Mouse (Mus musculus) CD8-positive naive resting alpha-beta T cell, adult 2 months (primary cell): ENCODE measurements around the gene E130309D02Rik.

Experiments used
- DNase-seq, 2 experiments: peaks; one replicate each; pipeline ENCODE4 v3.0.0; 2022; ENCODE audit warnings: low read depth in 2 of 2, low spot score in 2 of 2

The E130309D02Rik gene

DNA sequence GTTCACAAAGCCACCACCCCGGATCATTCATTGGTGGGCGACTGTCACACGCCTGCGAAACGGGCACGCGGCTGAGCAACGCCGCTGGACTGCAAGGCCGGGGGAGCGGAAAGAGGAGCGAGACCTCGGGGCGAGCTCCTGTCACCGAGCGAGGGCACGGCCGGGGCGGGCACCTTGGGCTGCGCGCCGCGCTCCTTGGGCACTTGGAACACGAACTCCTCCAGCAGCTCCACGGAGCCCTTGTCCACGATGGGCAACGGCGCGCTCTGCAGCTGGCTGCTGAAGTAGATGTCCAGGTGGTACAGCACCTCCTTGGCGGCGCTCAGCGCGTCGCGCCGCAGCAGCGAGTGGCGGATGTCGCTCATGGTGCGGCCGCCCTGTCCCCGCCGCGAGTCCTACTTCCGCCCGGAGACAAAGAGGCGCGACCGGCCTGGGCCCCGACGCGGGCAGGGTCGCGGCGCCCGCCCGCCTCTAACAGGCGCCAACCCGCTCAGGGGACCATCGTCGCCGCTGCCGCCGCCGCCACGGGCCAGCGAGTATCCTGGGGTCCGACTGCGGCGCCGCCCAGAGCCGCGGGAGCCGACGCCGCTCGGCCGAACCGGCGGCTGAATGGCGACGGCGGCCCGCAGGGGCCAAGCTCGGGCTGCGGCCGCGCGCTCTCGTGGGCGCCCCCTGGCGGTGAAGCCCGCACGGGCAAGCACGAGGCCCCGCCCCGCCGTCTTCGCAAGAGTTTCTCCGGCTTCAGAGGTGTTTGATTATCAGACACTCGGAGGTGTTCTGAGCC, at the start of gene E130309D02Rik:
Gene E130309D02Rik (minus strand): TSS at position 631 of the 784 bp plus-strand sequence.
- peak; percentile 92 to 93 for DNase-seq

GRCm38 (mm10) chr5:143363678-143364615, 48.8 kb upstream of the E130309D02Rik start:
- no peak for DNase-seq

DNA sequence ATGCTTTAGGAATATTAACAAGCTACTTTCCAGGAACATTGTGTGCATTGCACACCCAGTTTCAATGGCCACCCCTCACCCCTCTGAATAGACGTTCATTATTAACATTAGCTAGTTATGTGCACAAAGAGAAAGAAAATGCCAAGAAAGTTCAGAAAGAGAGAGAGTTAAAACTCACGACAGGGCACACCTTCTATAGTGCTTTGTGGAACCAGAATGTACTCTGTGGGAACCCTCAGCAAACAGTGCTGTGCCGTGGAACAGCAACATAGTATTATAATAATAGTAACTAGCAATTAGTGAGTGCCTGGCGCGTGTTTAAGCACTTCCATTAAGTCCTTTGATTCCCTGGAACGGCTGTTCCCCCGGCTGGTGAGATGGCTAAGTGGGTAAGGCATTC, 46.3 kb upstream of the E130309D02Rik start:
- DNase-seq, result no peak

- no peak for DNase-seq
These were observed 44.8 kb upstream of the E130309D02Rik start for GRCm38 (mm10) chr5:143360000-143360399.

DNA sequence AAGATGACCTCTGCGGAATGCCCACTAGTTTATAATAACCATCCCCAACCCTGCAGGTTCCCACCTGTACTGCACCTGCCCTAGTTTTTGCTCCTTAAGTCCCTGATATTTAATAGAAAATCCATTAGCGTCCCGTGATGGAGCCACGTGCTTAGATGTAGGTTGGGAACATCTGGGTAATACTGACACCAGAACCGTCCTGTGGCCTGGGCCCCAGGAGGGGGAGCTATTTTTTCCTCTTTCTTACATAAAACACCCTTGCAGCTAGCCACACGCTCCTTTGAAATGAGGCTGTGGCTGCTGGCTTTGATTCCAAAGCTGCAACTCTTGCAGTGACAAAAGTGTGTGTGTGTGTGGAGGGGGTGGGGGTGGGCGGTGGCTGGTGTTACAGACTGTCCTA, 44.1 kb upstream of the E130309D02Rik start:
- DNase-seq, result no peak

DNA sequence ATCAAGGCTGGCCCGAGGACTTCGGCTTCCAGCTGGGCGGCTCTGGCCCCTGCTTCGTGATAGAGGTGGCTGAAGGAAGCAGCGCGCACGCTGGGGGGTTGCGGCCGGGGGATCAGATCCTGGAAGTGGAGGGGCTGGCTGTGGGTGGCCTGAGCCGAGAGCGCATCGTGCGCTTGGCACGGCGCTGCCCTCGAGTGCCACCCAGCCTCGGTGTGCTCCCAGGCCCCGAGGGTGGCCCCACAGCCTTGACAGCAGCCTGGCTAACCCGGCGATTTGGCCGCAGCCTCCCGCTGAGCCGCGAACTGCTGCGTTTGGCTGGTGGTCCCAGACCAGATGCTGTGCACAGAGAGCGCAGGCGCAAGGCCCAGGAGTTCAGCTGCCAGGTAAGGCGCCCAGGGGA, 42.4 kb upstream of the E130309D02Rik start:
- DNase-seq, result no peak

- no peak for DNase-seq
These were observed 41.7 kb upstream of the E130309D02Rik start, which contains the start of gene Grid2ip for GRCm38 (mm10) chr5:143356686-143357388. Grid2ip (plus strand) TSS chr5:143357338.

GRCm38 (mm10) chr5:143356017-143356416, 40.9 kb upstream of the E130309D02Rik start:
- DNase-seq, result no peak

GRCm38 (mm10) chr5:143346367-143346766, 31.2 kb upstream of the E130309D02Rik start:
- no peak for DNase-seq

- no peak for DNase-seq
These were observed 24.4 kb upstream of the E130309D02Rik start for GRCm38 (mm10) chr5:143339603-143340002.

- no peak for DNase-seq
These were observed 21.4 kb upstream of the E130309D02Rik start for GRCm38 (mm10) chr5:143336559-143336958.

DNA sequence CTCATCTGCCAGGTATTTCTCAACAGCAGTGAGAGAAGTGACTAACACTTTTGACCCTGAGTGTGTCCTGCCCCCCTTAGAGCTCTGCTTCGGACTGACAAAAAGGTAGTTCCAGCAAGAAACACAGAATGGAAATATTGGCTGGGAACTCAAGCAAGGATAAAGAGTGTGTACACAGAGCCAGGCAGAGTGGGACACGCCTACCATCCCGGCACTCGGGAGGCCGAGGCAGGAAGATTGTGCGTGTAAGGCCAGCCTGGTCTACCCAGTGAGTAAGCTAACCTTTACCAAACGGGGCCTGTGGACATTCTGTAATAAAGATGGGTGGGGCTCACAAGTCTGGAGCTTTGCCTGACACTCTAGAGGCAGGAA, 19.9 kb upstream of the E130309D02Rik start:
- no peak for DNase-seq

GRCm38 (mm10) chr5:143334418-143335088, 19.4 kb upstream of the E130309D02Rik start:
- DNase-seq, result no peak

- peak; percentile 71 to 76 for DNase-seq
These were observed 18.7 kb upstream of the E130309D02Rik start for GRCm38 (mm10) chr5:143333872-143334271.

DNA sequence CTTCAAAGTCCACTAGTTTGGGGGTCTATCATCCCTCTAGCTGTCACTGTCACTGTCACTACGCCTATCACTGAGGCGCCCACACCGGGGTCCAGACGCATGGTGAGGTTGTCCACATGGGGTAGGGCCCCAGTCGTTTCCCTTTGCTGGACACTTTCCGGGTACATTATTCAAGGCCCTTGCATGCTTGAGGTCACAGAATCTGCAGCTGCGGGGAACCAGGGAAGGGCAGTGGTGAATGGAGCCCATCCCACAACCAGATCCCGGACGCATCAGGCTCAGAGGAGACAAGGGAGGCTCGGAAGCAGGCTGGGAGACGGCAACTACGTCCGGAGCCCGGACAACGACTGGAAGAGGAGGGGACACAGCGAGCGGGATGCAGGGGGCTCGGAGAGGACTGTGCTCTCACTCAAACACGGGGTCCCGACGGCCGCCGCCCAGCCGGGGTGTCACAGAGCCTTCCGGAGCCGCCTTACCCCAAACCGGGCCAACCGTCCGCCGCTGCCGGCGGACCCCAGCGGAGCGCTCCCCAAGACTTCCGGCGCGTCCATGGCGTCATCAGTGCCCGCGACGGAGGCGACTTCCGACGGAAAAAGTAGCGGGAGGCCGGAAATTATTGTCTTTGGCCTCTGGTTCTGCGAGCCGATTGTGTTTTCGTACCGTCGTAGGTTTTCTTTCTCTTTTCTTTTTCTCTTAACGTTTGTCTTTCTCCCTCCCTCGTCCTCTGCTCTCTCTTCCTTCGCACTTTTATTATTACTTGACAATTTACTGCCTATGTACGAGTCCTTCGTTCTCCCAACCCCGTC, 13.7 kb upstream of the E130309D02Rik start, which contains the start of gene Zdhhc4:
Gene Zdhhc4 (minus strand): TSS at position 567 of the 806 bp plus-strand sequence.
- DNase-seq, result peak; percentile 77 to 86

DNA sequence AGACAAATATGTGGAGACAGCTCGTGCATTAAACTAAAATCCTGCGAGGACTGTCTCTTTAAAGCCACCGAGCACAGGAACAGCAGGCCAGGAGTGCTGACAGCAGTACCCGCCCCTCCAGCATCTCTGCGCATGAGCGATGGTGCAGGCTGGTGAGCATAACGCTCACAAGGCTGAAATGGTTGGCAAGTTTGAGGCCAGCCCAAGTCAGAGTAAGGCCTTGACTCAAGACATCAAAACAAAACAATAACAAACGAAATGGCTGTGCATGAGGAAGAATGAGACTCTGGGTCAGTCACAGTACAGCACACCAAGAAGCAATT, 2.1 kb upstream of the E130309D02Rik start:
- no peak for DNase-seq

DNA sequence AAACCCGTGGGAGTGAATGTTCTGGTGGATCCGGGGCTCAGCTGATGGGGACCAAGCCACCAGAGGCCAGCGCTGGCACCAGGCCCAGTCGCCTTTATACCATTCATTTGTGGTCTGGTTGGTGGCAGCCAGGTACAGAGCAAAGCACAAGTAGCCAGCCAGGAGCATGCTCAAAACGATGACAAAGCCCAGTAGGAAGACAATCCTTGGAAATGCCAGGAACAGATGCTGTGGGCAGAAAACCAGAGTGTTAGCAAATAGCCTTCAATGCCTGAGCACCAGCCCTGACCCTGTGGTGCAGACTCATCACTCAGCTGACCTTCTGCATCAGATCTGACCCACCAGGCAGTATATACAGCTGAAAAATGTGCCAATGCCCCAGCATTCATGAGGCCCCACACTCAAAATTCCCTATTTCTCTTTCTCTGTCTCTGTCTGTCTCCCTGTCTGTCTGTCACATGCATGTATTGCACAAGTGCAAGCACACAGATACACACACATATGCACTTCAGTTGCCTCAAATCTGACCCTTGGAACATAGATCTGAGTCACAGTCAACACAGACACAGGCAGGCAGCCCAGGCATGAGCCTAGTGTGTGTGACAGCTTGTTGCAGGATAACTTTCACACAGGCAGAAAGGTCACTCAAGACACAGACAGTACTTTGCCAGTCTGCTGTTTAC, 1.6 kb upstream of the E130309D02Rik start:
- DNase-seq, result no peak

- DNase-seq, result no peak
These were observed 341 bp upstream of the E130309D02Rik start for GRCm38 (mm10) chr5:143315514-143315888.

DNA sequence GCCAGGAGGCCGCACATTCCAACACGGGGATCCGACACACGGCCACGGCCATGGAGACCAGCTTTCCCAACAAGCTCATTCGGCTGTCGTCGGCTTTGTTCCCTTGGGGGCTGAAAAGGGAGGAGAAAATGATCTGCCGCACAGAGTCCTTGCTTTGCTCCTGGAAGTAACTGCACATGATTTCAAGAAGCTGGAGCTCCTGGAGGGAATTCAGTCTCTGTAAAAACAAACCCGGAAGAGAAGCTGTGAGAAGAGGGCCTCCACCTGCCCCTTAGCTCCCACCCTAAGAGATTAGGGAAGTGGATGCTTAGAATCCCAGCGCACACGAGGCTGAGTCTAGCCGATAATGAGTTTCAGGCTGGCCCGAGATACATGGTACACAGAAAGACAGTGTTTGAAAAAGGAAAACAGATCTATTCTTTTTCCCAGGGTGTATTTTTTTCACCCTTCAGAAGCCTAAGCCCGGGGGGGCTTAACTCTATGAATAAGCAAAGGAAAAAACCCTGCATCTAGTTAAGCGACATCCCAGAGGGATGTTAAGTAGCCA, 904 bp downstream of the E130309D02Rik start:
- DNase-seq, result no peak
